Mouse (Mus musculus) retina, postnatal 1 day (tissue): ENCODE results near the gene Dot1l.

Source experiments
- DNase-seq: peaks from one replicate; pipeline ENCODE4 v3.0.0-alpha.2; 2012

Gene Dot1l

DNA sequence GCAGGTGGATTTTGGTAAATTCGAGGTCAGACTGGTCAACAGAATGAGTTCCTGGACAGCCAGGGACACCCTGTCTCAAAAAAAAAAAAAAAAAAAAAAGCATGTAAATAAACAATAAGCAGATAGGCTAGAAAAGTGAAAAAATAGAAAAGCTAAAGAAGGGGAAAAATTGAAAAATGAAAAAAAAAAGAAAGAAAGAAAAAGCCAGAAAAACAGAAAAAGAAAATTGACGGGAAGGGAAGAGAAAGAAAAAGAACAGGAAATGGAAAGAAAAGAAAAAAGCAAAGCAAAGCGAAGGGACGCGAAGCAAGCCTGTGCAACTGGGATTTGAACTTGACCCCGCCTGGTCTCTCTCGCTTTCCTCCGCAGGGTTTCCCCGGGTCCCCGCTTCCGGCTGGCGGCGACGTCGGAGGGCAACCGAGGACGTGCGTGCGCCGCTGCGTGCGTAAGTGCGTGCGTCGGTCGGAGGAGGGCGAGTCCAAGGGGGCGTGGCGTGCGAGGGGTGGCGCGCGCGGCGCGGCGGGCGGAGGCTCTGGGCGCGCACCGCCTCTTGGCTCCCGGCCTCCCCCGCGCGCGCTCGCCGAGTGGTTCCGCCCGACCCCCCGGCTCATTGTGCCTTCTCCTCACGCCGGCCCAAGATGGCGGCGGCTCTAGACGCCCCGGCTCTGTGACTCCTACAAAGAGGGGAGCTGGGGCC lies at the start of gene Dot1l:
Gene Dot1l, plus strand, starts transcription at position 613 of the 697 bp plus-strand sequence.
- DNase-seq: peak; percentile 99

DNA sequence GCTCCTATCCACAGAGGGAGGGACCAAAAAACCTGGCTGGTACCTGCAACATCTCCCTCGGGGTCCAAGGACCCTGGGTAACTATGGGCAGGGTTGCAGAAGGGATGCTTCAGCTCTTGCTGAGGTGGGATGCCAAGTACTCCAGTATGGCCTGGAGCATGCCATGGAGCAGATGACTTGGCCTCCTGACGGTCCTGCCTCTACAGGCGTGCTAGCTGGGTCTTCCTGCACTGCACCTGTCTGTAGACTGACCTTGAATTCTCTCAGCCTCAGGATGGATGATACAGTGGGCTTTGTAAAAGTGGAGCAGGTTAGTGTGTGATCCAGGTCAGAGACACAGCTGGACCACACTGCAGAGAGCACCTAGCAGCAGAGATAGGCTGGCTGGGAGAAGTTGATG lies 49.5 kb upstream of the Dot1l start:
- no peak for DNase-seq

DNA sequence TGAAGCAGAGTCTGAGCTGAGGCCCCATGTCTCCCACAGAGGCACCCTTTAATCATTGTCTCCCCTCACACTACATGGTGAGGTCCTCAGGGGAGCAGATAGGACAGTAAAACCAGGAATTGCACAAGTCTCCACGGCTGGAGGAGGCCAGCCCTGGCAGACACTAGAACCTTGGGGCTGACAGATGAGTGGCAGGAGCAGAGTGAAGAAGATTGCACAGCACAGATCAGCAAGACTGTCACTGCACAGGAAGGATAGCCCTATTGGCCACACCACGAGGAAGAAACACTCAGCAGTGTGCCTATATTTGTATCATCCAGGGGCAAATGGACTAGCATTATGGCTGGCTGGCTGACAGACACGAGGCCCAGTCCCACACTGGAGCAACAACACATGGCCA lies 44.2 kb upstream of the Dot1l start:
- no peak for DNase-seq

DNA sequence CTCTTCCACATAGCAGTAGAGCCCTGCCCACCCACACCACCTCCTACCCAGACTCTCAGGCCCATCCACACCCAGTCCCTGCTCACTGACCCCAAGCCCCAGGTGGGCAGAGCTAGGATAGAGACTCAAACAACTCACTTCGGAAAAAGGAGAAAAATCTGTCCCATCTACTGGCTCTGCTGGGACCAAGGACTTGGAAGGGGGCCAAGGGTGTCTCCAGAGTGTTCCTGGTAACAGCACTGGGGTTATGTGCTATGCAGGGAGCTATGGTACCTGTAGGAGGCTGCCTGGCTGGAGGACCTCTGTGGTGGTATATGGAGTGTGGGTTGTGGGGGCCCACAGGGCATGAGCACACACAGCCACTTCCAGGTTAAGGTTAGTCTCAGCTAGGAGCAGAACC lies 37.7 kb upstream of the Dot1l start:
- no peak for DNase-seq

DNA sequence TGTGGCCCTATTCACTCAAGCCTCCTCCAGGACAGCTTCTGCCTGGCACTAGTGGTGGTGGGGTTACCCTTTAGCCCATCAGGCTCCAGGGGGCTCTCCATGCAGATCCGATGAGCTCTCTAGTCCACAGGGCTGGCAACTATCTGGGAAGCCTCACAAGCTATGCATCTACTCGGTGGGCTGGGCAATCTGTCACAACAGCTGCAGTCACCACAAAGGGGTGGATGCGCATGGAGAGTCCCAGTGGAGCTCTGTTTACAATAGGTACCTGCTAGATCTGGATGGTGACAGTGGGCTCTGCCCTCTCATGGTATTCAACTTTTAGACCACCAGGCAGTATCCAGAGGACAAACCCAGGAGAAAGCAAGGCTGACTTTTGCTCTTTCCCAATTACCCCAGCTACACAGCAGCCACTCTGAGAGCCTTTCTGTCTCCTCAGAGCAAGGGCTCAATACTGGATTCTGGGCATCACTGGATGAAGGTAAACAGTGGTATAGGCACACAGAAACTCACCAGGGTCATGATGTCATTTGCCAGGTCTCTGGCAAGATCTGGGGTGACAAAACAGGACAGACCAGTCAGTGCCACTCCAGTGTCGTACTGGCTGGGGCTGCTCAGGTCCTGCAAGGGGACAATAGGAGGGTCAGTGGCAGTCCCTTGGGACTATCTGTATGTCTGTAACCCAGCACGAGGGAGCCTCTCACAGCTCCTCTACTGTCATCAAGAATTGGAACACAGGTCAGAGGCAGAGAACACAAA lies 27.5 kb upstream of the Dot1l start:
- no peak for DNase-seq

DNA sequence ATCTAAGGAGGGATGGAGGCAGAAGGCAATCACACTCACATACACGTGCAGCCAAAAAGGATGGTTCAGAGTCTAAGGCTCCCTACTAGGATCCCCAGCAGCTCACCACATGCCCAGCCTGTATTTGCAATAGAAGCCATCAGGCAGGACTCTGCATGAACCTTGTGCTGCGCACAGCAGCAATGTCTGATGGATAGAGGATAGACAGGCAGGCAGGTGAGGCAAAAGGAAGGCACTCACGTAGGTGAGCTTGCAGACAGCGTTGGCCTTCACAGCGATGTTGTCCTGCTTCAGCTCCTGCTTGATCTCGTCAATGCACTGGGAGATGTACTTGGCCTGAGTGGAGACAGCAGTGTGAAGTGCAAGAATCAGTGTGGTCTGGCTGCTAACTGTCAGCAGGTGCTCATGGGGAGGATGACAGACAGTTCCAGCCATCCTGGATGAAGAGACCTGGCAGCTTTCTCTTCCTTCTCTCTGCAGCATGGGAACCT lies 22.4 kb upstream of the Dot1l start:
- DNase-seq: no peak

DNA sequence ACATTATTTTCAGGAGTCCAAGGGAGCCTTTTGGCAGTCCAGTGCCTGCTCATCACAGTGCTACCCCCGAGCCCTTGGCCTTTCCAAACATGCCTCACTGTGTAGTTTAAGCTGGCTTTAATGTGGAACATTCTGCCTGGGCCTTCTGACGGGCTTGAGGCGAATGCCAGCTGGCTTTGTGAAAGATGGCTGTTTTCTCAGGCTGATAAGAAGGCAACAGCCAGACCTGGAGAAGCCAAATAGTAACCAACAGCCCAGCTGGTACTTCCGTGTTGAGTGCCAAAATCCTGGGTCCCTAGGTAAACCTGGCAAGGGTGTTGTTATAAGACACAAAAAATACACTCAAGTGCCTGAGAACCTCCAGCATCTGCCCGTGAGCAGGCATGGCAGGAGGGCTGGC lies 18.3 kb upstream of the Dot1l start:
- DNase-seq: no peak

DNA sequence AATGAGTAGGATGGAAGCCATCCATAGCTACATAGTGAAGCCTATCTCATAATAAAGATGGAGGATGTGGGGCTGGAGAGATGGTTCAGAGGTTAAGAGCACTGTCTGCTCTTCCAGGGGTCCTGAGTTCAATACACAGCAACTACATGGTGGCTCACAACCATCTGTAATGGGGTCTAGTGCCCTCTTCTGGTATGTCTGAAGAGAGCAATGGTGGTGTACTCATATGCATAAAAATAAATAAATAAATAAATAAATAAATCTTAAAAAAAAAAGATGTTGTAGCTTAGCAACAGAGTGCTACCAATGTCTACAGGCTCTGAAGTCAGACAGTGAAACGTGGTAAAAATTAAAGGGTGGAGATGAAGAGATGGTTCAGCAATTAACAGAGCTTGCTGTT lies 16.3 kb upstream of the Dot1l start:
- peak; percentile 6 for DNase-seq

DNA sequence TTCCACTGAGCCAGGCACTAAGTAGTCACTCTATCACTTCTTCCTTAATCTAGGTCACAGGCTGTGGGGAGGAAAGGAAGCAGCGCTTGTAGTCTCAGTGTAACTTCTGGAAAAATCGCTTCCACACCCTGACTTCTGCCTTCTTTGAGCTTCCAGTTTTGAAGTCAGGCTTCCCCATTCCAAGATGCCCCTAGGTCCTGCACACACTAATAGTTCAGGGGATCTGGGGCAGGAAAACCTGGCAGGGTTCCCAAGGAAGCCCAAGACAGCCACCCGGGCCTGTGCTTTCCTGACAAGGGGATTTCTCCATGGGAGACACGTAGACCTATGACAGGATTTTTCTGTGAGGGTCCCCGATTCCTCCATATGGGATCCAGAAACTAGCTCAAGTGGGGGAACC lies 13.9 kb upstream of the Dot1l start:
- peak; percentile 10 for DNase-seq

DNA sequence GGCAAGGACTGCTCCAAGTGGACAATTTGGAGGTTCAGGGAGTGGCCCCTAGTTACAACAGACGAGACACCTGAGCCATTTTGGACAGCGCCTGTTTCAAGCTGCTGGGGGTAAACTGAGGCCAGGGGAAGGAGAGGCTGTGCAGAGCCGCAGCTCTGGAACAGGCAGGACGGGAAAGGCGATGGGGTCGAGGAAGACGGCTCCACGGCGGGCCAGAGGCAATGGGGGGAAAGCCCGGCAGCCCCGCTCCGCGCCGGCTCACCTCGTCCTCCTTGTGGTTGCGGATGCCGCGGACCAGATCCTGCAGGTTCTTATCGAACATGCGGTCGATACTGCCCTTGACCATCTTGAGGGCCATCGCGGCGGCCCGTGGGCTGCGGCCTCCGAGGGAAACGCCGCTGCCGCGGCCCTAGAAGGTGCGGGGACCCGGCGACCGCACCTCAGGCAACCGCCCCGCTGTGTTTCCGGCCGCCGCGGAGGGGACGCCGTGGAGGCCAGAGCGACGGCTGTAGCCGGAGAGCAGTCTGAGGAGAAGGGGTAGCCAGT lies 13.3 kb upstream of the Dot1l start:
- peak; percentile 2 for DNase-seq

DNA sequence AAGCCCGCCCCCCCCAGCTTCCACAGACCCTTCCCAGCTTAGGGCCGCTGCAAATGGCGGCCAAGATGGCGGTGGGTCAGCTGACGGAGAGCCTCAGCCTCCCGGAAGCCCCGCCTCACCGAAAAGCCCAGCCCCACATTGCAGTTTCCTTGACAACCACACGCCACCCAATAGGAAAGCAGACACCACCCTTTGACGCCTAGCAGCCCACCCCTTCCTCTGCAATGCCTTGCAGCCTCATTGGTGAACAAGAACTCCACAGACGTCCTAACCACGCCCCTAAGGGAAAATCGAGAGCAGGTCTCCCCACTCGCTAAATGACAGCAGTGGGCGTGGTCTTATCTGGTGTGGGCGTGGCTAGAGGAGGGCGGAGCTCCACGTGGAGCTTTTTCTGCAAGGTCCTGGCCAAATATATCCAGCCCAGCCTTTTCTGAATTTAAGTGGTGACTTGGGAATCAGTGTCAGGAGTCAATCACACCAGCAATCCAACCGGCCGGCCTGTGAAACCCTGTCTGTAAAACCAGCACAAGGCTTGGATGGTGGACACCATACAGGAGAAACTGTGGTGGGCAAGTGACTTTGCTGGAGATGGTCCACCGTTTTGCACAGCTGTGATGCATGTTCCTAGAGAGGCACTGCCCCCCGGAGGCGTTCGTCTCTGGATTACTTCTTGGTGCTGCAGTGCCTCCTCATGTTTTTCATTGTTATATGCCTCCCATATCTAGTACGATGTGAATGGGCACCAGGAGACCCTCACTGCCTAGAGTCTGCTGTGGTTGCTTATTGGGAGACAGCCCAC lies 12.6 kb upstream of the Dot1l start, which contains the start of gene Ap3d1:
Gene Ap3d1, minus strand, starts transcription at position 85 of the 799 bp plus-strand sequence.
- DNase-seq: peak; percentile 100

DNA sequence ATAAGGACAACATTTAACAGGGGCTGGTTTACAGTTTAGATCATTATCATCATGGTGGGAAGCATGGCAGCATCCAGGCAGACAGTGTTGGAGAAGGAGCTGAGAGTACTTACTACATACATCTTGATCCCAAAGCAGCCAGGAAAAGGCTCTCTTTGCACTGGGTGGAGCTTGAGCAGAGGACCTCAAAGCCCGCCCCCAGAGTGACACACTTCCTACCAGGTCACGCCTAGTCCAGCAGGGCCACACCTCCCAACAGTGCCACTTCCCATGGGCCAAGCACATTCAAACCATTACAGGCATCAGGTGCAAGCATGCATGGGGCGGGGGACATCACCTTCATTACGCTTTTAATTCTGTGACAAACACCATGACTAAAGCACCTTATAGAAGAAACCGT lies 10.7 kb upstream of the Dot1l start:
- peak; percentile 55 for DNase-seq

DNA sequence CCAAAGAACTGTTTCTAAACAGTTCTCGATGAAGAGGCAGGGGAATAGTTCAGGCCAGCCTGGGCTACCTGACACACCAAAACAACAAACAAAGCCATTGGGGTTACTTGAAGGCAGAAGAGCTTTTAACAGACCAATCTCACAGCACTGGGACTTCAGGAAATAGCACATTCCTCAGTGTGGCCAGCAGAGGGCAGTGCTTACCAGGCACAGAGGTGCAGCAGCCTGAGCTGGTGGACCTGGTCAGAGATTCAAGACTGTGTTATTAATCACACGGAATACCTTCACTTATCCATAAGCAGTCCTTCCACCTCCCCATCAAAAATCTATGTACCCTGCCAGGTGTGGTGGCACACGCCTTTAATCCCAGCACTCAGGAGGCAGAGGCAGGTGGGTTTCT lies 7.6 kb upstream of the Dot1l start:
- peak; percentile 83 for DNase-seq

DNA sequence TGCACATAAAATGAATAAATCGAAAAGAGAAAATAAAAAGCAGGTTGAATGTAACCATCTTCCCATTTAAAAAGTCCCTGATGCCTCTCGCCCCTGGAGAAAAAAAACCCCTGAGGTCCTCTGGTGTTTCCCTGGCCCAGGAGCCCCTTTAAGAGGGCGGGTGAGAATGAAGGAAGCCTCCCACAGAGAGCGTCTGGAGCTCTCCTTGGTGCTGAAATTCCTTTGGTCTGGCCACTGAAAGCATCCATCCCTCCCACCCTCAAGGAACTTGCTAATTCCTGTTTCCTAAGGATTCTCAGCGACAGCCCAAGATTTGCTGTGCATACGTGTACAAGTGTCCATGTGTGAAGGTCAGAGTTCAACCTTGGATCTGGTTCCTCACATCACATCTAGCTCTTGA lies 6.4 kb upstream of the Dot1l start:
- DNase-seq: peak; percentile 72

DNA sequence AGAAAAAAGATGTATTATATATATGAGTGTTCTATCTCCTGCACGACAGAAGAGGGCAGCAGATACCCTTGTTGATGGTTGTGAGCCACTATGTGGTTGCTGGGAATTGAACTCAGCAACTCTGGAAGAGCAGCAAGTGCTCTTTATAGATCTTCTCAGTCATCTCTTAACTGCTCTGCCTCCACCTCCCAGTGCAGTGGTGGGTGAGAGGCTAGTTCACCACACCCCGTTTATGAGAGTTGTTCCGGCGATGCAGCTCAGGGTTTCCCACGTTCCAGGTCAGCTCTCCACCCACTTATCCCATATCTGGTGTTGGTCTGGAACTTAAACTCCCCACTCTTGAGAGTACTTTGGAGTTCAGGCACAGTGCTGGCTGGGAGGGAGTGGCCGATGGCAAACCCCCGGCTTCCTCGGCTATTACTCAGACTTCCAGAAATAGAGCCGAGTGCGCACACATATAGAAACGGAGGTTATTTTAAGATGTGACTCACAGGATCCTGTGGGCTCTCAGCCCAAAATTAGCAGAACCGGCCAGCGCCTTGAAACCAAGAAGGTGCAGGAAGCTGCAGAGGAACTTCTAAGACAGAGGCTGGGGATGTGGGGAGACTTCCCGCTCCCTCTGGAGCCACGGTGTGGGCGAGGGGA lies 3.7 kb upstream of the Dot1l start:
- peak; percentile 48 for DNase-seq

DNA sequence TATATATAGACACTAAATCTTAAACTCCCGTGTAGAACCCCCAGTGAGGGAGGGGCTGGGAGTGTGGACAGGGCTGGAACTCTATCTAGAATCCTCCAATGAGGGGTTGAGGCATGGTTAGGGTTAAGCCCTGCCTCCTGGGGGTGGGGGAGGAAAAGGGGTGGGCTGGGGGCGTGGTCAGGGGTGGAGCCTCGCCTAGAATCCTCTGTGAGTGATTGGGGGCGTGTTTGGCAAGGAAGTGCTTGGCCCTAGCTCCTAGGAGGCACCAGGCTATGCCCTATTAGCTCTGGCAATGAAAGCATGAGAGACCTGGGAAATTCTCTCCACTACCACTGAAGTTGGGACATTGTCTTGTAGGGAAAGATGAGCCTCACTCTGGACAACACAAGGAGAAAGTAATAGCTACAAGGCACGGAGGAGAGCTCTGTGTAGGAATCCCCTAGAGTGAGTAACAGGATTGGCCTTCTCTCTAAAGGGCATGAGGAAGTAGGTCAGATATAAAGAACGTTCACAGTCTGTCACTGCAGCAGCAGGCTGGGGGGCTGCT lies 2.9 kb upstream of the Dot1l start:
- peak; percentile 88 for DNase-seq

DNA sequence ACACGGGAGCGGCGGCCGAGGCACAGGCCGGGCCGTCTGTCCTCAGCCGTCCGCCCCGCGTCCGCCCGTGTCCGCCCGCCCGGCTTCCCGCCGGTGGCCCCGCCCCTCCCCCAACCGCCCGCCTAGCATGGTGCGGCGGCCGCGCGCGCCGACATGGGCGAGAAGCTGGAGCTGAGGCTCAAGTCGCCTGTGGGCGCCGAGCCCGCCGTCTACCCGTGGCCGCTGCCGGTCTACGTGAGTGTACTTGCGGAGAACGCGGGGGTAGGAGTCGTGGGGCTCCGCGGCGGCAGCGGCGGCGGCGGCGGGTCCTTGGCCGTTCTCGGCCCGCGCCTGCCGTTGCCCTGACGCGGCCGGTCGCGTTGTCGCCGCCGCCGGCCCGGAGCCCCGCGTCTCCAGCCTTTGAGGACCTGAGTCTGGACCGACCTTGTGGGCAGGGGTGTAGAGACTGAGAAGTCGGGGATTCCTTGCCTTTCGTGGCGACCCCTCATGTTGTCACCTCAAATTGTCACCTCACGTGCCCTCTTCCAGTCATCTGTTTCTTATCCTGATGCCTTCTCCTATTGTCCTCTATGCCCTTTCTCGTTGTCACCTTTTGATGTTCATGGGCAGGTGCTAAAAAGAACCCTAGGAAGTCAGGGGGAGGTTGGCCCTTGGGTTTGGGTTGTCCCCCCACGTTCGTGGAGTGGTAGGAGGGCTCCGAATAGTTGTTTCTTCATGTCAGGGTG lies 447 bp downstream of the Dot1l start:
- DNase-seq: no peak

DNA sequence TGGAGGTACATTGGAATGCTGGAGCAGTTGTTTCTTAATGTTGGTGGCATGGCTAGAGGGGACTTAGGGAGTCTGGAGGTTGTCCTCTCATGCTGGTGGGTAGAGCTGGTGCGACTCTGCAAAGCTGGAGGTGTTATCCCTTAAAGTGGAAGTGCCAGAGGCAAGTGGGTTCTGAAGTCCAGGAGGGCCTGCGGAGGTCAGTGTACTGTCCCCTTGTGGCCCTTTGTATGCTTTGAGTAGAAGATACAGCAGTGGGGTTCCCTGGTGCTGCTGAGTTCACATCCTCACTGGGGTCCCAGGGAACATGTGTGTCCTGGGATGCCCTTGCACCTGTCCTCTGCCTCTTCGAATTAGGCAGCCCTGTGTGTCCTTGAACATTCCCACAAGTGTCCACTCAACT lies 1.1 kb downstream of the Dot1l start:
- DNase-seq: no peak

DNA sequence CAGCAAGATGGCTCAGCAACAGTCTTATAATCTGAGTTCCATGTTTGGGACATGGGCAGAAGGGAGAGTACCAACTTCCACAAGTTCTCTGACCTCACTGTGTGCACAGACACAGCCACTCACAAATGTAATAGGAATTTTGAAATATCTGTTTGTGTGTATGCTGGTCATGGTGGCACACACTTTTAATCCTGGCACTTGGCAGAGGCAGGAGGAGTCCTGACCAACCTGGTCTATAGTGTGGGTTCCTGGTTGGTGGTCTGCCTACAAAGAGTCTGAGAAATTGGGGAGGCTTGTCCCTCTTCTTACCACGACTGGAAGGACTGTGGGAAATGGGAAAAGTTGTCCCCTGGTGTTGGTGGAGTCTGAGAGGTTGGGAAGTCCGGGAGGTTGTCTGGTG lies 1.5 kb downstream of the Dot1l start:
- no peak for DNase-seq

DNA sequence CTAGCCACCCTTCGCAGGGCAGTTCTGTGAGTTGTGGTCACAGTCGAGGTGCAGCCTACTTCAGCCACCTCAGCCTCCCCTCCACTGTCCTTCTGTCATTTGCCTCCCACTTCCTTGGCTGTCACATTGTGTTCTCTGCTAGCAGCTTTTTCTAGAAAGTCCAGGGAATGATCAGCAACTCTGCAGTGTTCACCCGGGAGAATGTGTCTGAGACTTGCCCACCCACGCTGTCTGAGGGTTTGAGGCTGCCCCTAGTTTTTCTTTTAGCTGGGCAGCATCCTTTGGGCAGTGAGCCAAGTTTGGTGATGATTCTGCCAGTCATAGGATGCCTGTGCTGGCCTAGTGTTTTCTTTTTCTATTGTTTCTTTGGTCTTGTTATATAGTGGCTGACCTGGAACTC lies 2.0 kb downstream of the Dot1l start:
- peak; percentile 9 for DNase-seq

DNA sequence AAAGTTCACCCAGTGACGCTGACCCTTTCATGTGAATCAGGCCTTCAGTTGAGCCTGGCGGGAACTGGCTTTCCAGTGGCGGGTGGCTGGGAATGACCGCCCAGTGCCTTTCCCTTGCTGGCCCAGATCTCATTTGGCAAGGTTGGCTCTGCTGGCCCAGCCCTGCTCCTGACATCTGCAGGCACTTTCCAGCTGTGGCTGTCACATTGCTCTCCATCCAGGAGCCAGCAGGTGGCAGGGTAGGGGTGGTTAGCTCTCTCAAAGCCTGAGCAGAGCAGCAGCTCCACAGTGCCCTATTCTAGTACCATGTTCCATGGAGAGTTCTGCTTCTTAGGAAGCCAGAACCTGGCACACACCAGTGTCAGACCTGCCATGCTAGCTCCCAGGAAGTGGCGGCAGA lies 2.7 kb downstream of the Dot1l start:
- peak; percentile 57 for DNase-seq

DNA sequence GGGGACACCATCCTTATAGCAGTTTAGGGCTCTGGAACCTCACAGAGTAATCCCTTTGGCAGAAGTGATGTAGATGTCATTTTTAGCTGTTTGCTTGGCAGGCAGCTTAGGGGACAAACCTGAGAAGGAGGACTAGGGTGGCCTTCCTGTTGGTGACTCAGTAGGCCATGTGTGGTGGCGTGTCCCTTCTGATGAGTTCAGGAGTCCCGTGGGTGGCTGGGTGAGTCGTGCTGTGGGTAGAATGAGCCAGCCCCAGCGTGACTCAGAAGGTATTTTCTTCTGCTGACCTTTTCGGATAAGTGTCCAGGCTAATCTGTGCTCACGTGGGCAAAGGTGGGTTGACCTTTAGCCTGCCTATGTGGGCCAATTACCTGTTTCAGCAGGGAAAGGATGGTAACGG lies 3.6 kb downstream of the Dot1l start:
- no peak for DNase-seq
